Mouse (Mus musculus) urinary bladder, adult 18-20 months (tissue): ENCODE measurements around the gene Ints6.
A peak's percentile ranks its signal among the peaks of the same experiment; 100 is the strongest.
"Not testable (repeated sequence)": the region's sequence is repeated elsewhere in the genome, so short reads cannot be mapped to it uniquely, and the experiment has no call there.

ENCODE experiments used
- DNase-seq, 2 experiments: peaks; one replicate each; pipeline ENCODE4 v3.0.0; 2022; ENCODE audit warnings: low spot score in 2 of 2, mixed read lengths in 2 of 2

The Ints6 gene

GRCm38 (mm10) chr14:62755095-62755640 is 5.8 kb downstream of the Ints6 start:
- no peak for DNase-seq

GRCm38 (mm10) chr14:62751479-62751878 is 9.5 kb downstream of the Ints6 start:
- no peak for DNase-seq

GRCm38 (mm10) chr14:62735646-62736045 is 25.3 kb downstream of the Ints6 start:
- no peak for DNase-seq

GRCm38 (mm10) chr14:62733666-62734065 is 27.3 kb downstream of the Ints6 start:
- no peak for DNase-seq

- DNase-seq, result no peak
Measured at GRCm38 (mm10) chr14:62731902-62732301, 29.1 kb downstream of the Ints6 start.

- no peak for DNase-seq
Measured at GRCm38 (mm10) chr14:62724560-62724959, 36.4 kb downstream of the Ints6 start.

GRCm38 (mm10) chr14:62721625-62722024 is 39.3 kb downstream of the Ints6 start:
- no peak for DNase-seq

- no peak for DNase-seq
Measured at GRCm38 (mm10) chr14:62718161-62718560, 42.8 kb downstream of the Ints6 start.

GRCm38 (mm10) chr14:62673646-62674045 is 87.3 kb downstream of the Ints6 start:
- no peak for DNase-seq

GRCm38 (mm10) chr14:62664976-62665673 is 95.8 kb downstream of the Ints6 start:
- DNase-seq, result peak; percentile 2 to 3

GRCm38 (mm10) chr14:62663367-62663766 is 97.6 kb downstream of the Ints6 start, which contains the start of gene Serpine3:
Gene Serpine3, plus strand, starts transcription at chr14:62663667.
- DNase-seq, result no peak

GRCm38 (mm10) chr14:62662381-62662780 is 98.6 kb downstream of the Ints6 start:
- DNase-seq, result no peak

GRCm38 (mm10) chr14:62657469-62657868 is 103.5 kb downstream of the Ints6 start:
- no peak for DNase-seq

- no peak for DNase-seq
Measured at GRCm38 (mm10) chr14:62655996-62656395, 105.0 kb downstream of the Ints6 start.

GRCm38 (mm10) chr14:62651771-62652170 is 109.2 kb downstream of the Ints6 start:
- DNase-seq, result no peak

- DNase-seq, result no peak
Measured at GRCm38 (mm10) chr14:62650376-62650775, 110.6 kb downstream of the Ints6 start.

GRCm38 (mm10) chr14:62648405-62648804 is 112.6 kb downstream of the Ints6 start:
- no peak for DNase-seq

GRCm38 (mm10) chr14:62642368-62642767 is 118.6 kb downstream of the Ints6 start:
- not testable (repeated sequence) for DNase-seq

- no peak for DNase-seq
Measured at GRCm38 (mm10) chr14:62640396-62640795, 120.6 kb downstream of the Ints6 start.

- DNase-seq, result no peak
Measured at GRCm38 (mm10) chr14:62639551-62639950, 121.4 kb downstream of the Ints6 start.

GRCm38 (mm10) chr14:62639111-62639510 is 121.9 kb downstream of the Ints6 start:
- DNase-seq, result no peak

- no peak for DNase-seq
Measured at GRCm38 (mm10) chr14:62638345-62638702, 122.6 kb downstream of the Ints6 start.
